Mouse (Mus musculus) adrenal gland, postnatal 0 days (tissue): Measurements from ENCODE around the gene Zfpm1. TPM values are rescaled to one million over a fixed set of nuclear protein-coding genes. Genes with fewer than 3 reads are reported as not detected.

Experiments used
- polyA plus RNA-seq: library from polyadenylated mRNA; unstranded; fragments of >200 nt; fragmentation: Nextera tagmentation; extraction: Ambion mirVana; gene quantifications from 2 replicates; pipeline ENCODE4 v1.2.1, GENCODE M21; 2015

Zfpm1 gene
- 2.3 and 2.8 TPM in 2 replicates for polyA plus RNA-seq

GRCm38 (mm10) chr8:122282035-122282358 lies at the start of gene Zfpm1:
TSS of gene Zfpm1 (plus strand) at chr8:122282141.

GRCm38 (mm10) chr8:122360696-122361416 lies 78.9 kb downstream of the Zfpm1 start, which contains the start of gene Trhr2:
TSS of gene Trhr2 (minus strand) at chr8:122360746.

GRCm38 (mm10) chr8:122376365-122377231 lies 94.7 kb downstream of the Zfpm1 start, which contains the start of gene Zc3h18:
TSS of gene Zc3h18 (plus strand) at chr8:122376609.

Other genes starting within 250 kb of the Zfpm1 start
- gene Trhr2, start 78.6 kb downstream of the Zfpm1 start, polyA plus RNA-seq, result not detected in 2 replicates
- gene Zc3h18, start 94.5 kb downstream of the Zfpm1 start, polyA plus RNA-seq, result 17.6 and 22.7 TPM in 2 replicates
- not detected in 2 replicates for gene Il17c, start 139.9 kb downstream of the Zfpm1 start, polyA plus RNA-seq
- 188 and 275 TPM in 2 replicates for gene Cyba, start 150.8 kb downstream of the Zfpm1 start, polyA plus RNA-seq
- gene Mvd, start 161.3 kb downstream of the Zfpm1 start, polyA plus RNA-seq, result 10.1 and 16.3 TPM in 2 replicates
- gene Snai3, start 178.6 kb downstream of the Zfpm1 start, polyA plus RNA-seq, result 0.25 TPM in 1 of 2 replicates, not detected in the other
- gene Rnf166, start 193.9 kb downstream of the Zfpm1 start, polyA plus RNA-seq, result 41.4 and 63.3 TPM in 2 replicates
- 34.9 and 38.0 TPM in 2 replicates for gene Ctu2, start 194.0 kb downstream of the Zfpm1 start, polyA plus RNA-seq